In genomic region chr1:63730240-63730771, GRCm38 (mm10) we compare ENCODE assay signal across 8 mouse cellular contexts. TPM values are rescaled to one million over a fixed set of nuclear protein-coding genes. Genes with fewer than 3 reads are reported as not detected.
DNase-seq lines count a peak whose midpoint lies in the region; ATAC-seq lines count a peak whose summit lies in the region.

Gene Mdh1b, minus strand, starts transcription at chr1:63730318.
Gene Fastkd2, plus strand, starts transcription at chr1:63730614.

- ATAC-seq in heart, embryonic 14.5 days (ENCODE audit: insufficient number of reproducible peaks, insufficient read depth, low FRiP score, low read depth): peak; percentile 77; the same call in 1 of the 2 replicates
- peak; percentile 91 for ATAC-seq in liver, embryonic 13.5 days (ENCODE audit: low read depth)
- peak; percentile 96 for ATAC-seq in stomach, embryonic 16.5 days (ENCODE audit: insufficient read depth, low FRiP score)

- H3K9me3 ChIP-seq in heart, embryonic 14.5 days (ENCODE audit: control insufficient read depth, low read length): no peaks in the 10 kb centered on the region
- H3K9me3 ChIP-seq in liver, embryonic 13.5 days (replicated peaks): no peaks in the 10 kb centered on the region
- no peaks in the 10 kb centered on the region for H3K9me3 ChIP-seq in stomach, embryonic 16.5 days (replicated peaks; ENCODE audit: control insufficient read depth, low read length)

- peak within 1 kb of the TSS; percentile 83 for H3K9ac ChIP-seq in heart, embryonic 14.5 days (ENCODE audit: low read length)
- H3K9ac ChIP-seq in liver, embryonic 13.5 days: peak within 1 kb of the TSS; percentile 70
- peak within 1 kb of the TSS; percentile 80 for H3K9ac ChIP-seq in stomach, embryonic 16.5 days (ENCODE audit: low read length)

- WGBS in heart, embryonic 14.5 days: under 1% methylated on average over 31 of the region's 31 CpGs
- WGBS in liver, embryonic 13.5 days (ENCODE audit: insufficient replicate concordance): under 1% methylated on average over 31 of the region's 31 CpGs
- under 1% methylated on average over 31 of the region's 31 CpGs for WGBS in stomach, embryonic 16.5 days

- peaks cover 0 to 6% of the 10 kb centered on the region in 2 experiments; a peak in 2 of 4 replicates for H3K4me1 ChIP-seq in heart, embryonic 14.5 days (ENCODE audit: control insufficient read depth in 2 of 2, insufficient read depth in 2 of 2, low read length in 2 of 2)
- peaks cover 22% of the 10 kb centered on the region for H3K4me1 ChIP-seq in liver, embryonic 13.5 days (replicated peaks)
- peaks cover 9% of the 10 kb centered on the region for H3K4me1 ChIP-seq in stomach, embryonic 16.5 days (ENCODE audit: control insufficient read depth, insufficient read depth, low read length)

- 0 out of 4 replicates have a peak within 1 kb of the TSS, but pooled peaks have one; percentile 35 to 60 for H3K27ac ChIP-seq in heart, embryonic 14.5 days (replicated peaks in 1 of 2; ENCODE audit: control insufficient read depth in 1 of 2, insufficient read depth in 1 of 2, low read depth in 2 of 2, low read length in 2 of 2)
- H3K27ac ChIP-seq in liver, embryonic 13.5 days: no peak within 1 kb of the TSS
- H3K27ac ChIP-seq in stomach, embryonic 16.5 days (ENCODE audit: low read length): no peak within 1 kb of the TSS

- peak within 1 kb of the TSS; percentile 69 to 98 for H3K4me3 ChIP-seq in heart, embryonic 14.5 days (ENCODE audit: control insufficient read depth in 1 of 2, insufficient read depth in 1 of 2, low read depth in 1 of 2, low read length in 2 of 2)
- H3K4me3 ChIP-seq in liver, embryonic 13.5 days (replicated peaks): peak within 1 kb of the TSS; percentile 77
- peak within 1 kb of the TSS; percentile 83 for H3K4me3 ChIP-seq in stomach, embryonic 16.5 days (replicated peaks; ENCODE audit: low read length)

- no peaks in the 10 kb centered on the region for H3K27me3 ChIP-seq in heart, embryonic 14.5 days (ENCODE audit: control insufficient read depth, insufficient read depth, low read length)
- no peaks in the 10 kb centered on the region for H3K27me3 ChIP-seq in liver, embryonic 13.5 days
- H3K27me3 ChIP-seq in stomach, embryonic 16.5 days (ENCODE audit: control insufficient read depth, insufficient read depth, low read length): no peaks in the 10 kb centered on the region

- peak; percentile 94 for DNase-seq in CD4-positive helper T cell, adult 2 months (ENCODE audit: low read depth, low spot score)
- DNase-seq in c-Kit-negative CD71-positive TER-119-positive erythroid progenitor cells, embryonic 14.5 days (ENCODE audit: low read depth, low spot score): peak; percentile 54
- peak; percentile 90 for DNase-seq in fibroblast of lung, adult 2 months (ENCODE audit: low read depth)
- peak; percentile 93 for DNase-seq in kidney, postnatal 14 days
- peak; percentile 68 for DNase-seq in liver, embryonic 13.5 days
- DNase-seq in neural tube, embryonic 10.5 days (ENCODE audit: extremely low spot score, low spot score): peak; percentile 82

- peak within 1 kb of the TSS; percentile 79 for H3K4me2 ChIP-seq in heart, embryonic 14.5 days (ENCODE audit: low read length)
- peak within 1 kb of the TSS; percentile 73 for H3K4me2 ChIP-seq in liver, embryonic 13.5 days
- peak within 1 kb of the TSS; percentile 83 for H3K4me2 ChIP-seq in stomach, embryonic 16.5 days (ENCODE audit: low read depth, low read length)

- H3K36me3 ChIP-seq in heart, embryonic 14.5 days (ENCODE audit: control insufficient read depth, insufficient read depth, low read length): 0 out of 2 replicates have a peak, but pooled peaks cover 3% of the 10 kb centered on the region
- H3K36me3 ChIP-seq in liver, embryonic 13.5 days: no peaks in the 10 kb centered on the region
- no peaks in the 10 kb centered on the region for H3K36me3 ChIP-seq in stomach, embryonic 16.5 days (ENCODE audit: control insufficient read depth, insufficient read depth, low read length)

RNA-seq across cellular contexts. Expression of gene Mdh1b, which starts in this region (rescaled TPM):
- not detected in 2 replicates for polyA plus RNA-seq in heart, embryonic 14.5 days (2014; fragmentation: Nextera tagmentation; extraction: Ambion mirVana)
- not detected in 2 replicates for polyA plus RNA-seq in liver, embryonic 13.5 days (2015; fragmentation: Nextera tagmentation; extraction: Ambion mirVana)
- not detected in 2 replicates for polyA plus RNA-seq in stomach, embryonic 16.5 days (2015; fragmentation: Nextera tagmentation; extraction: Ambion mirVana)

RNA-seq across cellular contexts. Expression of gene Fastkd2, which starts in this region (rescaled TPM):
- 56.0 and 63.9 TPM in 2 replicates for polyA plus RNA-seq in heart, embryonic 14.5 days (2014; fragmentation: Nextera tagmentation; extraction: Ambion mirVana)
- 53.8 and 63.0 TPM in 2 replicates for polyA plus RNA-seq in liver, embryonic 13.5 days (2015; fragmentation: Nextera tagmentation; extraction: Ambion mirVana)
- polyA plus RNA-seq in stomach, embryonic 16.5 days (2015; fragmentation: Nextera tagmentation; extraction: Ambion mirVana): 50.0 and 54.6 TPM in 2 replicates

Comparison
In these comparisons a context has a peak if more than half of its experiments do, and no peak if none do; other contexts are left out.
1. H3K27ac ChIP-seq: peak in heart, embryonic 14.5 days (2 of 2); none in liver, embryonic 13.5 days (single experiment) and stomach, embryonic 16.5 days (single experiment).
2. Peak in every context shown above with its lines, with median percentiles within 50 percentile points of each other: DNase-seq, ATAC-seq, H3K4me2 ChIP-seq, H3K4me3 ChIP-seq and H3K9ac ChIP-seq.